Mouse (Mus musculus): ENCODE data around the gene Socs2. TPM values are rescaled to one million over a fixed set of nuclear protein-coding genes. Genes with fewer than 3 reads are reported as not detected.

The Socs2 gene
- polyA plus RNA-seq (2014; fragmentation: Illumina TruSeq; extraction: RNeasy Lipid Tissue Mini Kit (QIAGEN cat#74804); ENCODE audit: low read depth, low replicate concordance) = 8.8 TPM

DNA sequence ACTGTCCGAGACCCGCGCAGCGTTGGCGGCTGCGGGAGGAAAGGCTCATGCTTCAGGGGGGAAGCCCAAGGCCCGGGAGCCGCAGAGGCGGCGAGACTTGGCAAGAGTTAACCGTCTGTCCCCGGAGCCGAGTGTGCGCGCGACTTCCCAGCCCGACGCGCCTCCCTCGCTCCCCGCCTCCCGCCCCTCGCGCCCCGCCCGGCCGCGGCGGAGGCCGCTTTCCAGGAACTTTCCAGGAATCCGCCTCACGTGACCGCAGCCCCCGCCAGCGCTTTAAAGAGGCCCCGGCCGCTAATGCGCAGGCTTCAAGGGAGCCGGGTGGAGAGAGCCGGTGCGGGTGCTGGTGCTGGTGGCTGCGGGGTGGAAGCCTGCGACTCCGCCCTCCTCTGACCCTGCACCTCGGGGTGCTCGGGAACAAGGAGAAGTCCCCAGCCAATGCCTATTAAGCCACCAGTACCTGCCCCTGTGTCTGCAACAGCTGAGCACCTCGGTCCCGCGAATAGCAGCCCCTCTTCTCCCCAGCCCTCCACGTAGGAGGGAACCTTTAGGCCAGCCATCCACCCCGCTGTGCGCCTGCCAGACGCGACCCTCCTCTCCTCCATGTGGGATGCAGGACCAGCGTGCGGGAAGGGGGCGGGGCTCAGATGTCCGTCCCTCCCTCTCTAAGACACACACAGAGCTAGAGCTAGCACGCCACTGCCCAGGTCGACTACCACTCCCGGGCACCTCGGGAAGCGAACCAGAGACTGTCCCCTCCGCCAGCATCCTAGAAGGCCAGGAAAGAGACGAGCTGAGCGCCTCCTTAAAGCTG is at the start of gene Socs2:
Socs2 (minus strand) TSS at position 496 of the 811 bp plus-strand sequence.

Other genes starting within 250 kb of the Socs2 start
- gene Cradd, start 93.0 kb downstream of the Socs2 start, polyA plus RNA-seq (2014; fragmentation: Illumina TruSeq; extraction: RNeasy Lipid Tissue Mini Kit (QIAGEN cat#74804); ENCODE audit: low read depth, low replicate concordance) = 2.5 TPM
- 66.0 TPM for gene Mrpl42, start 84.8 kb upstream of the Socs2 start, polyA plus RNA-seq (2014; fragmentation: Illumina TruSeq; extraction: RNeasy Lipid Tissue Mini Kit (QIAGEN cat#74804); ENCODE audit: low read depth, low replicate concordance)
- 1,812 TPM for gene Ube2n, start 98.0 kb upstream of the Socs2 start, polyA plus RNA-seq (2014; fragmentation: Illumina TruSeq; extraction: RNeasy Lipid Tissue Mini Kit (QIAGEN cat#74804); ENCODE audit: low read depth, low replicate concordance)
- gene Nudt4, start 147.0 kb upstream of the Socs2 start, polyA plus RNA-seq (2014; fragmentation: Illumina TruSeq; extraction: RNeasy Lipid Tissue Mini Kit (QIAGEN cat#74804); ENCODE audit: low read depth, low replicate concordance) = 1,208 TPM

All from testis, adult 10 weeks (tissue).